Mouse (Mus musculus): Measurements from ENCODE around the gene Zfp652.

DNA sequence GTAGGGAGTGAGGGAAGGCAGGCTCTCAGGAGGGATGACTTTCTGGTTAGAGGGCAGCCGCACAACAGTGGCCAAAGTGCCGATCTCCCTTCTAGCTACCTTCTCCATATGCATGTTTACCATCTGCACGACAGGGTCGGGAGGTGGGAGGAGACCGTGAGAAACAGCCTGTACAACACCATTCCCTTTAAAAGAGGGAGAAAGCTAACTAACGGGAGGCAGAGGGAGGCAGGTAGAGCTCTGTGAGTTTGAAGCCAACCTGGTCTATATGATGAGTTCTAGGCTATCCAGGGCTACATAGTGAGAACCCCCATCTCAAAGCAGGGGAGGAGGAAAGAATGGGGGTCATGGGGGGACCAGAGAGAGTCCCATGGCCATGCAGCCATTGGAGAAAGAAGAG lies 123.4 kb downstream of the Zfp652 start:
- no peak for TF ChIP-seq CTCF (IDR thresholded peaks at IDR 0.05; ENCODE audit: borderline replicate concordance, control insufficient read depth, extremely low read depth, insufficient read depth, low read length, poor library complexity)
- no peak for TF ChIP-seq POLR2A (IDR thresholded peaks at IDR 0.05; ENCODE audit: control insufficient read depth, extremely low read depth, insufficient read depth, low read length, poor library complexity)

All from thymus, adult 2 months (tissue).